Mouse (Mus musculus) liver, postnatal 0 days (tissue): ENCODE measurements at regions not wholly inside any gene's neighbourhood (a gene's known extent, or its start where the extent isn't known, plus 50 kb on each side); places are given as distances from the start of the nearest gene placed in this dataset.

Experiments used
- ATAC-seq: fragments of 200-750 bp; cut with Nextera tagmentation; 2 replicates; pipeline ENCODE4 v1.8.0; 2017; ENCODE audit warnings: mild to moderate bottlenecking, moderate library complexity
- DNase-seq: peaks from one replicate; pipeline ENCODE4 v3.0.0-alpha.2; 2016
- H3K27ac ChIP-seq: fragments of 300-500 bp; sonication (generic); 2 replicates; pipeline ENCODE4 v1.5.1; 2014; ENCODE audit warnings: antibody characterized with exemption, moderate library complexity, mild to moderate bottlenecking, low read depth
- H3K27me3 ChIP-seq: fragments of 300-500 bp; sonication (generic); 2 replicates; pipeline ENCODE4 v1.6.1; 2014; ENCODE audit warnings: low read length, control low read depth, mixed read lengths; ENCODE audit not compliant: insufficient read depth
- H3K36me3 ChIP-seq: fragments of 300-500 bp; sonication (generic); replicated peaks from 2 replicates; pipeline ENCODE4 v1.6.1; 2014; ENCODE audit warnings: mild to moderate bottlenecking, control low read depth, low read length, moderate library complexity, mixed read lengths; ENCODE audit not compliant: insufficient read depth
- H3K4me1 ChIP-seq: fragments of 300-500 bp; sonication (generic); 2 replicates; pipeline ENCODE4 v1.6.1; 2014; ENCODE audit warnings: antibody characterized with exemption, mild to moderate bottlenecking, control low read depth; ENCODE audit not compliant: insufficient read depth
- H3K4me2 ChIP-seq: fragments of 300-500 bp; sonication (generic); 2 replicates; pipeline ENCODE4 v1.6.1; 2014; ENCODE audit warnings: low read depth, mild to moderate bottlenecking, low read length, moderate library complexity, mixed read lengths
- H3K4me3 ChIP-seq: fragments of 300-500 bp; sonication (generic); 2 replicates; pipeline ENCODE4 v1.5.1; 2014; ENCODE audit warnings: low read depth, low read length
- H3K9ac ChIP-seq: fragments of 300-500 bp; sonication (generic); replicated peaks from 2 replicates; pipeline ENCODE4 v1.6.1; 2014; ENCODE audit warnings: mild to moderate bottlenecking, moderate library complexity
- H3K9me3 ChIP-seq: fragments of 300-500 bp; sonication (generic); 2 replicates; pipeline ENCODE4 v1.6.1; 2016; ENCODE audit warnings: mild to moderate bottlenecking, control low read depth, low read length, mixed read lengths
- CTCF ChIP-seq: sonication (generic); IDR thresholded peaks from 2 replicates; pipeline ENCODE4 v1.5.1; 2016; ENCODE audit warnings: antibody characterized with exemption, low read depth
- EP300 ChIP-seq: IDR thresholded peaks from 2 replicates; pipeline ENCODE4 v1.6.1; 2016; ENCODE audit warnings: antibody characterized with exemption, low read depth, mild to moderate bottlenecking
- WGBS: fragments of 180-500 bp; shearing (Covaris S2); extraction: QIAGEN DNeasy Blood & Tissue Kit; methylation state at CpG from one replicate; pipeline ENCODE4 v1.1.7; 2014; ENCODE audit not compliant: insufficient replicate concordance; 5-methylcytosine and 5-hydroxymethylcytosine counted together

GRCm38 (mm10) chr13:57278580-57278979, 382.8 kb upstream of the Trpc7 start:
- ATAC-seq (no peak), DNase-seq (no peak)
- Histone ChIP-seq H3K4me3 (no peak overlapping the region), H3K27ac (no peak overlapping the region), H3K4me2 (no peak overlapping the region), H3K4me1 (no peaks in the 10 kb centered on the region), H3K27me3 (no peaks in the 10 kb centered on the region), H3K36me3 (no peaks in the 10 kb centered on the region), H3K9me3 (no peaks in the 10 kb centered on the region), H3K9ac (no peak overlapping the region)
- TF ChIP-seq CTCF (peak; percentile 53), EP300 (no peak)
- 10% methylated on average over 2 of the region's 2 CpGs for WGBS

GRCm38 (mm10) chr13:57277076-57277475, 381.3 kb upstream of the Trpc7 start:
- H3K9me3 ChIP-seq: no peaks in the 10 kb centered on the region
- no peak overlapping the region for H3K4me3 ChIP-seq
- H3K36me3 ChIP-seq: no peaks in the 10 kb centered on the region
- no peak overlapping the region for H3K27ac ChIP-seq
- ATAC-seq: no peak
- TF ChIP-seq CTCF (no peak), EP300 (no peak)
- 44% methylated on average over 4 of the region's 4 CpGs for WGBS
- no peak for DNase-seq
- H3K4me1 ChIP-seq: no peaks in the 10 kb centered on the region
- no peak overlapping the region for H3K9ac ChIP-seq
- no peaks in the 10 kb centered on the region for H3K27me3 ChIP-seq
- no peak overlapping the region for H3K4me2 ChIP-seq

GRCm38 (mm10) chr13:57275871-57276270, 380.1 kb upstream of the Trpc7 start:
- Histone ChIP-seq H3K27me3 (no peaks in the 10 kb centered on the region), H3K9ac (no peak overlapping the region), H3K4me3 (no peak overlapping the region), H3K27ac (no peak overlapping the region), H3K9me3 (no peaks in the 10 kb centered on the region), H3K4me1 (no peaks in the 10 kb centered on the region), H3K4me2 (no peak overlapping the region), H3K36me3 (no peaks in the 10 kb centered on the region)
- no peak for ATAC-seq
- no peak for DNase-seq
- 76% methylated on average over 11 of the region's 11 CpGs for WGBS
- no peak for TF ChIP-seq EP300
- TF ChIP-seq CTCF: no peak

GRCm38 (mm10) chr13:57273593-57273992, 377.8 kb upstream of the Trpc7 start:
- H3K4me3 ChIP-seq: no peak overlapping the region
- DNase-seq: no peak
- TF ChIP-seq CTCF (no peak), EP300 (no peak)
- no peak for ATAC-seq
- WGBS: 37% methylated on average over 3 of the region's 3 CpGs
- H3K9me3 ChIP-seq: no peaks in the 10 kb centered on the region
- no peak overlapping the region for H3K9ac ChIP-seq
- no peaks in the 10 kb centered on the region for H3K27me3 ChIP-seq
- no peak overlapping the region for H3K27ac ChIP-seq
- H3K36me3 ChIP-seq: no peaks in the 10 kb centered on the region
- H3K4me1 ChIP-seq: no peaks in the 10 kb centered on the region
- H3K4me2 ChIP-seq: no peak overlapping the region

- Histone ChIP-seq H3K36me3 (no peaks in the 10 kb centered on the region), H3K4me2 (no peak overlapping the region), H3K27me3 (no peaks in the 10 kb centered on the region), H3K4me1 (no peaks in the 10 kb centered on the region), H3K4me3 (no peak overlapping the region), H3K9ac (no peak overlapping the region), H3K9me3 (no peaks in the 10 kb centered on the region), H3K27ac (no peak overlapping the region)
- TF ChIP-seq EP300: no peak
- TF ChIP-seq CTCF: peak; percentile 68
- DNase-seq (peak; percentile 45), ATAC-seq (no peak)
- WGBS: 13% methylated on average over 8 of the region's 8 CpGs
Measured at GRCm38 (mm10) chr13:57269614-57270013, 373.8 kb upstream of the Trpc7 start.

GRCm38 (mm10) chr13:57259920-57260319, 364.1 kb upstream of the Trpc7 start:
- H3K27me3 ChIP-seq: no peaks in the 10 kb centered on the region
- H3K4me2 ChIP-seq: no peak overlapping the region
- DNase-seq (peak; percentile 77), ATAC-seq (no peak)
- WGBS: 7% methylated on average over 6 of the region's 6 CpGs
- TF ChIP-seq EP300 (no peak), CTCF (peak; percentile 91)
- H3K4me1 ChIP-seq: no peaks in the 10 kb centered on the region
- no peak overlapping the region for H3K9ac ChIP-seq
- H3K27ac ChIP-seq: no peak overlapping the region
- H3K9me3 ChIP-seq: no peaks in the 10 kb centered on the region
- no peaks in the 10 kb centered on the region for H3K36me3 ChIP-seq
- no peak overlapping the region for H3K4me3 ChIP-seq

- 58% methylated on average over 8 of the region's 8 CpGs for WGBS
- Histone ChIP-seq H3K27ac (no peak overlapping the region), H3K4me1 (no peaks in the 10 kb centered on the region), H3K27me3 (no peaks in the 10 kb centered on the region), H3K9ac (no peak overlapping the region), H3K4me3 (no peak overlapping the region), H3K4me2 (no peak overlapping the region), H3K36me3 (no peaks in the 10 kb centered on the region), H3K9me3 (no peaks in the 10 kb centered on the region)
- DNase-seq (no peak), ATAC-seq (no peak)
- no peak for TF ChIP-seq CTCF
- no peak for TF ChIP-seq EP300
Measured at GRCm38 (mm10) chr13:57259474-57259873, 363.7 kb upstream of the Trpc7 start.
